Mouse (Mus musculus) splenic B cell, adult 2 months (primary cell): Measurements from ENCODE around the gene Nrip1.

Experiments
- DNase-seq: peaks from one replicate; pipeline ENCODE4 v3.0.0-alpha.2; 2011; ENCODE audit warnings: low read depth, low spot score
- H3K27me3 ChIP-seq: 2 replicates; pipeline ENCODE4 v1.6.1; 2012; ENCODE audit warnings: mild to moderate bottlenecking, low read length, moderate library complexity, mixed read lengths; ENCODE audit not compliant: control insufficient read depth, poor library complexity, insufficient read depth, severe bottlenecking
- H3K36me3 ChIP-seq: 2 replicates; pipeline ENCODE4 v1.6.1; 2012; ENCODE audit warnings: mild to moderate bottlenecking, low read length, moderate library complexity, mixed read lengths; ENCODE audit not compliant: control insufficient read depth, poor library complexity, insufficient read depth, severe bottlenecking

Gene Nrip1

DNA sequence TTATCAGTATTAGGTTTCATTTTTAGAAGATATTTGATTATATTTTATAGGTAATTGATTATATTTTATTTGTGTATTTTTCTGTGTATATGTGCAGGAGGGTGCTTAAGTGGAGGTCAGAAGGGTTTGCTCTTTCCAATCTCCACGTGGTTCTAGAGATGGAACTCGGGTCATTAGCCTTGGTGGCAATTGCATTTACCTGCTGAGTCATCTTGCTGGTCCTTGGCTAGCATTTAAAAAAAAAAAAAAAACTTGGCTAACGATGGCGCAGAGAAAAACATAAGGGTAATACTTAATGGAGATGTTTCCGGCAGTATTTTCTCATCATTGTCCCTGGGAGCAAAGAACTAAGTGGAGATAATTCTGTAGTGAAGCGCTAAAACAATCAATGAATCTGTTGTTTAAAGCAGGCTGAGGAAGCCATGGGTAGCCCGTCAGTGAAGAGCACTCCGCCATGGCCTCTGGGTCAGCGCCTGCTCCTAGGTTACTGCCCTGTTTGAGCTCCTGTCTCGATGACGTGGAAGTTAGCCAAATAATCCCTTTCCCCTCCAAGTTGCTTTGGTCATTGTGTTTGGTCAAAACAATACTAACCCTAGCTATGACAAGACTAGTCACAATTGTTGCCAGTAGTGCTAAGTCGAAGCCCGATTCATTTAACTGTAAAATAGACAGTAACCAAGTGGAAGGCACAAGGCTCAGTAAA lies 25.8 kb downstream of the Nrip1 start:
- Histone ChIP-seq H3K36me3 (no peaks in the 10 kb centered on the region; the same call in 1 of the 2 replicates), H3K27me3 (no peaks in the 10 kb centered on the region)
- DNase-seq = no peak

DNA sequence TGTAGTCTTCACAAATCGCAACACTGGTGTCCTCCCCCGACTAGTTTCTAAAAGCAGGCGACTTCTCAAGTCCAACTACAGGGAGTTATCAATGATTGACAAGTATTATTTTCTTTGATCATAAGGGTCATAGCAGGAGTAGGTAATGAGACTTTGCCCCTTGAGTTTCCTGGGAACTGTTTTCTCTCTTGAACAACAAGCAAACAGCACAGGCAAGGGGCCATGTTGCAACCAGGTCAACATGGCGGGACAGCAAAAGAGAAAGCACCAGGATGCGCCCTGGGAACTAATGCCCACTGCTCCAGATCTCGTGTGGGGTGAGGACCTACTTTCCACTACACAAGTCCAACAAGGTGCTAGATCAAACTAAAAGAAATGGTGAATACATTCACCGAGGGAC lies 27.3 kb downstream of the Nrip1 start:
- H3K27me3 ChIP-seq = no peaks in the 10 kb centered on the region
- no peak for DNase-seq

DNA sequence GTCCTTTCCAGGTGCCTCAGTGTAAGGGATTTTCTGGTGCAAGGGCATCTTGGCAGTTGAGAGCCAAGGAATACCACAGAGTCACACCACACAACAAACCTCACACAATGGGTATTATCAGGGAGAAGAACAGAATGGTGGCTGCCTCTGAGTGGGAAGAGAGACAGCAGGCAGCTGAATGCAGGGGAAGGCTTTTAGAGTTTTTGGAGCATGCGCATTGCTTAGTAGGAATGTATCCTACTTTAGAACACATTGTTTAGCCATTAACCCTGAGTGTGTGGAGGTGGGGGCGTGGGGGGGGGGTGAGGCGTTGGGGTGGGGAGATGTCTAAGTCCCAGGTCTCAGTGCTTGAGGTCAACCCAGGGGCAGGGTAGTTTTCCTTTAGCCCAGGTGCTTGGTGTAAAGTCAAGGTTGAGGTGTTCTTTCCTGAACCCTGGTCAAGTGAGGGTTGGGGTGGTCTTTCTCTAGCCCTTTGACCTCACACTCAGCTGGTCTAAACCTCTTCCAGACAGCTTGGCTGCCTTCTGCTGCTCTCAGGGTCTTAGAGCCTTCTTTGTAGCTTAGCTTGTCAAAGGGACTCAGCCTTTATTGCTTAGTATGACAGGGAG lies 28.8 kb downstream of the Nrip1 start:
- DNase-seq = no peak
- H3K36me3 ChIP-seq = no peaks in the 10 kb centered on the region; the same call in 1 of the 2 replicates
- no peaks in the 10 kb centered on the region for H3K27me3 ChIP-seq

More for the DNA sequence above, 27.3 kb downstream of the Nrip1 start:
- no peaks in the 10 kb centered on the region; the same call in 1 of the 2 replicates for H3K36me3 ChIP-seq

DNA sequence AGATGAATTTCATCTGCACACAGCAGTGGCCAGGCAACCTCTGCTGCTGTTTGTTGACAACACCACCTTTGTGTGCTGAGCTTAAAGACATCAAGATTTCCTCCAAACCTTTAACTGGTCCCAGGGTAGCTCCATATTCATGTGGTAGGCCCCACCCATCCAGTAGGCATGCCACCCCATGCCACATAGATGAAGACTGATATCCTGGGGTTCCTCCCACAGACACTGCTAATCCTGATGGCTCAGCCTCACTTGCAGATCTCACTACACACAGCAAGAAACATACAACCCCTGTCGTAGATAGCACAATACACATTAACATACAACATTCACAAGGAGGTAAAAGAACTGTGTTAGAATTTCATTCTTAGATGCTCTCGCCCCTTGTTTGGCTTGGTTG lies 29.6 kb downstream of the Nrip1 start:
- DNase-seq = no peak
- H3K36me3 ChIP-seq = no peaks in the 10 kb centered on the region; the same call in 1 of the 2 replicates
- no peaks in the 10 kb centered on the region for H3K27me3 ChIP-seq

DNA sequence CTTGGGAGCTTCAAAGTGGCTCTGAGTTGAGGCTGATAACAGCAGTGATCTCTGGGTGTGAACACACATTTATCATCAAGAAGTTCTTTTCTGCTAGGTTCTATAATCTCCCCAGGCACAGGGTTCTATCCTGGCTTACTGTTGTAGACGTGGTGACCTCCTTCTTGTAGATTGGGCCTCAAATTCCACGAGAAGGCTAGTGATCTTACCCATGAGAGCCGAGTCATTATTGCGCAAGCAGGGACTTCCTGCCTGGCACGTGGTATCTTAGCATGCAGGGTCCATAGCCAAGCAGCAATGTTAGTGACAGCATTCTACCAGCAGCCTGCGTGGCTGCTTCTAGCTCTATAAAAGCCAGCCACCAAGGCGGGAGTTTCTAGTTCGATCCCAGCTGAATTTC lies 32.0 kb downstream of the Nrip1 start:
- no peaks in the 10 kb centered on the region; the same call in 1 of the 2 replicates for H3K36me3 ChIP-seq
- H3K27me3 ChIP-seq = no peaks in the 10 kb centered on the region
- no peak for DNase-seq

DNA sequence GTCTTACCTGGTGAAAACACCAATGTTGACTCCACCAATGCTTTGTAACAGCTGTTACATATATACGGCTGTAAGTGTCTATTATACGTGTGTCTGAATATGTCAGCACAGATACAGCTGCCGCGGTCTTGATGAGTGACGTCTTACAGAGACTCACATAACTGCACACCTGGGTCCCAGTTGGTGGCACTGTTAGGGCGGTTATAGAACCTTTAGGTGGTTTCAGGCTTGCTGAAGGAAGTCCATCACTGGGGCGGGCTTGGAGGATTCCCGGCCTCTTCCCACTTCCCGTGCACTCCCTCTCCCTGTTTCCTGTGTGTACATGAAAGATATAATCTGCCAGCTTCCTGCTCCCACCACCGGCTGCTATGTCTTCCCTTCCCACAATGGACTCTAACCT lies 34.4 kb downstream of the Nrip1 start:
- H3K36me3 ChIP-seq = no peaks in the 10 kb centered on the region; the same call in 1 of the 2 replicates
- no peak for DNase-seq
- H3K27me3 ChIP-seq = no peaks in the 10 kb centered on the region

DNA sequence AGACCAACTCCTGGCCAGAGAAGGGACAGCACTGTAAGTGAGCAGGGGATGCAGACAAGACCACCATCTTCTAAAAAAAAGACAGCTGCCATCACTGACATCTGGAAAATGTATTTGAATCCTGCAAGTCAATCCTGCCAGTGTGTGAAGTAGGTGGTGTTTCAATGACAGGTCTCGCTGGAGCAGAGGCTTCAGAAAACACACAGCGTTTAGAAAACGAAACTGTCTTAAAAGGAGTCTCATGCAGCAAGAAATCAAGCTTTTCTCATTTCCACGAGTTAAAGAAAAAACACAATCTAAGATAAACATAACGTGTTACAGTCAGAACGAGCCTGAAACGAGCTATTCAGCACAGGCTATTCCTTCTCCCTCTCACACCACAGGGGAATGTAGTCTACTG lies 36.3 kb downstream of the Nrip1 start:
- H3K36me3 ChIP-seq = no peaks in the 10 kb centered on the region; the same call in 1 of the 2 replicates
- no peak for DNase-seq

DNA sequence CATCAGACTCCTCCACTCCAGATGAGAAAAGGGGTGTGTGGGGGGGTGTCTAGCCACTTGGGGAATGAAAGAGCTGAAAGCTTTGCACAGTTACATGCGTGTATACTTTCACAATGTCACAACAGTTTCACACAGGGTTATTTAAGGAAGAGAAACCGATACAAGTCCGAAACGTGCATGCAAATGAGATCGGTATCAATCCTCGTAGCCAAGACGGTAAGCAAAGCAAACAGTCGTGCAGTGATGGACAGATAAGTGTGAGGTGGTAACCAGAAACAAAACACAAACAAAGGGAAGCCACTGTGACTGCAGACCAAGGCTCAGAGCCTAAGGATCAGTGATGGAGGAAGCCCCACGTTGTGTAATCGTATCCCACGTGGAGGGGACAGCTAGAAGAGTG lies 36.7 kb downstream of the Nrip1 start:
- peak; percentile 70 for DNase-seq
- H3K27me3 ChIP-seq = no peaks in the 10 kb centered on the region
- H3K36me3 ChIP-seq = no peaks in the 10 kb centered on the region; the same call in 1 of the 2 replicates

More for the DNA sequence above, 36.3 kb downstream of the Nrip1 start:
- no peaks in the 10 kb centered on the region for H3K27me3 ChIP-seq

DNA sequence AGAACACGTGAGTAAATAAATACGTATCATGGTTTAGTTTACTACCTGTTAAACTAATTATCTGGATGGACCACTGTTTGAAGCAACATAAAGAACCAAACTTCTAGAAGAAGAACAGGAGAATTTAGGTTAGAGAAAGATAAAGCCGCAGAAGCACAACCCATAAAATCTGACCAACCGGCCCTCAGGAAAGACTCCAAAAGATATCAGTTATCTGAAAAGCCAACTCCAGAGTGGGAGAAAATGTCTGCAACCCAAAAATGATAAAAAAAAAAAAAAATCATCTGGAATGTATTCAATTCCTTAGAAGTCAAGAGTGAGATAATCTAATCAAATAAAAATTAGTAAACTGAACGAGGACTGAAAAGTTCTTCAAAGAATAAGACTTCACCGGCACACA lies 37.7 kb downstream of the Nrip1 start:
- H3K36me3 ChIP-seq = no peaks in the 10 kb centered on the region; the same call in 1 of the 2 replicates
- no peaks in the 10 kb centered on the region for H3K27me3 ChIP-seq
- DNase-seq = no peak

DNA sequence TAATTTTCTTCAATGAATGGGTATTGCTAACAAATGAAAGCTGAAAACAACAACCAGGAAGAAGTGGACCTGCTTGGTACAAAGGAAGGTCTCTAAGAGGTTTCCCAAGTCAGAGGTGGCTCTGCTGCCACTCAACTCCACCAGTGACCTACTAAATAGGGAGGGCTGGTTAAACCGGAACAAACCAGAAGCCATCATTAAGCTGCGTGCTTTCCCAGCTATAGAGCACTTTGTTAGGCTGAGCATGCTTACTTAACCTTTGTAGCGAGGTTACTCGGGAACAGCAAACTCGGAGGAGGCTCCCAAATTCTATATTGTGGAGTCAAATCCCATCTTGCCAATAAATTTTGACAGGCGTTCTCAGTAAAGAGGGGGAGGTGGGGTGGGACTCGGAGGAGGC lies 41.5 kb downstream of the Nrip1 start:
- H3K36me3 ChIP-seq = no peaks in the 10 kb centered on the region
- no peaks in the 10 kb centered on the region for H3K27me3 ChIP-seq
- DNase-seq = no peak

DNA sequence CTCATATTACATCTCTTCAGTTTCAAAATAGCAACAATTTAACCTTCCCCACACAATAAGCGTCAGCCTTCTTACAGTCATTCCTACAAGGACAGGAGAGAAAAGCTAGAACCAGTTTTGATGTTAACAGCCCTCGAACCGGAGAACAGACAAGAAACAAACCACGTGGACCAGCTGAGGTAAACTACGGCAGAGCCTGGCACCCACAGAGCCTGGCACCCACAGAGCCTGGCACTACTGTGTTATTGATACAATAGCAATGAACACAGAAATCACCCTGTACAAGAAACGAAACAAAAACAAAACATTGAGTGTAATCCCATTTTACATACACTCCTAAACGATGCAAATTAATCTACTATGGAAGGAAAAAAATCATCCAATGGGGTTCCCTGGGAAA lies 42.4 kb downstream of the Nrip1 start:
- no peak for DNase-seq
- Histone ChIP-seq H3K27me3 (no peaks in the 10 kb centered on the region), H3K36me3 (no peaks in the 10 kb centered on the region)

DNA sequence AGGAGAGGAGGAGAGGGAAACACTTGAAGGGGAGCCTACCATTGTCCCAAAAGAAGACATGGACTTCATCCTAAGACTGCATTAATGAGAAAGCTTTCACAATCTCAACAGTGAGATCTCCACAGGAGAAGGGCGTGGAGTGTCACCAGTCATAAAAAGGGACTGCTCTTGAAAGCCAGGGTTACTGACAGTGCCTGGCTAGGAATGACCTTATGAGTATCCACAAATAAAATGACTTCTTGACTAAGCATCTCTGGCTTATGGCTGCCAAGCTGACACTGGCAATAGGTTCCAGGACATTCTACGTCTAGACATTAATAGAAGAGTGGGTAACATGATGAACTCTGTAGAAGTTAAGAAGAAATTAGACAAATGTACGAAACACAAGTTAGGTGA lies 48.3 kb downstream of the Nrip1 start:
- H3K27me3 ChIP-seq = no peaks in the 10 kb centered on the region
- DNase-seq = no peak
- no peaks in the 10 kb centered on the region for H3K36me3 ChIP-seq

DNA sequence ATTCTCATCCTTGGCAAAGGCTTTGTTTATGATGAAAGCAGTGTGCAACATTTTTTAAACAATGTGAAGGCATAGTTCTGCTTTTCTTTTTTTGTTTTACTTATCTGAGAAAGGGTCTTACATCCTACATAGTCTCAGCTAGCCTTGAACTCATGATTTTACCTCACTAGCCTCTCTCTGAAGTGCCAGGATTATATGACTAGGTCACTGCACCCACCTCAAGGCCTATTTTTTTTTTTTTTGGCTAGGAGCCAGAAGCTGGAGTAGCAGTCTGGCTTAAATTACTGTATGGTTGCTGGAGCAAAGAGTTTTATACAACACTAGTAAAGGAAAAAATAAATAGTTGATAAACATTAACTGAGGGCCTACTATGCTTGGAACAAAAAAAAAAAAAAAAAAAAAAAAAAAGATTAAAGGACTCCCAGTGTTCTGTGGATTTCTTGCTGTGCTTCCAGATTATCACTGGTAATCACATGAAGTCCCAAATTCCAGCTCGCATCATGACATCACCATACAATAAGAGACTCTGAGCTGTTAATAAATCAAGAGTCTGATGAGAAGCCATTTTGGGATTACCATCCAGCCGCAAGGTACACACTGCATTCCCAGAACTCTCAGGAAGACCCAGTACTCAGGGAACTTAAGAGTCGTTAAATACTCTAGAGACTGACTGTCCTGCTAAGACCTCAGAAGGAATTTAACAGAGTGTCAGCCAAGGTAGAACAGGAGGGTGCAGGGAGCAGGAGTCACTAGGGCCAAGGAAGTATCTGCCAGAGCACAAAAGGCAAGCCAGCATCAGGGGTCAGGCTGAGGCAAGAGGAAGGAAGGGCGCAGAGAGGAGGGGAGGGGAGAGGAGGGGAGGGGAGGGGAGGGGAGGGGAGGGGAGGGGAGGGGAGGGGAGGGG lies 49.0 kb downstream of the Nrip1 start:
- DNase-seq = no peak
- Histone ChIP-seq H3K27me3 (no peaks in the 10 kb centered on the region), H3K36me3 (no peaks in the 10 kb centered on the region)

DNA sequence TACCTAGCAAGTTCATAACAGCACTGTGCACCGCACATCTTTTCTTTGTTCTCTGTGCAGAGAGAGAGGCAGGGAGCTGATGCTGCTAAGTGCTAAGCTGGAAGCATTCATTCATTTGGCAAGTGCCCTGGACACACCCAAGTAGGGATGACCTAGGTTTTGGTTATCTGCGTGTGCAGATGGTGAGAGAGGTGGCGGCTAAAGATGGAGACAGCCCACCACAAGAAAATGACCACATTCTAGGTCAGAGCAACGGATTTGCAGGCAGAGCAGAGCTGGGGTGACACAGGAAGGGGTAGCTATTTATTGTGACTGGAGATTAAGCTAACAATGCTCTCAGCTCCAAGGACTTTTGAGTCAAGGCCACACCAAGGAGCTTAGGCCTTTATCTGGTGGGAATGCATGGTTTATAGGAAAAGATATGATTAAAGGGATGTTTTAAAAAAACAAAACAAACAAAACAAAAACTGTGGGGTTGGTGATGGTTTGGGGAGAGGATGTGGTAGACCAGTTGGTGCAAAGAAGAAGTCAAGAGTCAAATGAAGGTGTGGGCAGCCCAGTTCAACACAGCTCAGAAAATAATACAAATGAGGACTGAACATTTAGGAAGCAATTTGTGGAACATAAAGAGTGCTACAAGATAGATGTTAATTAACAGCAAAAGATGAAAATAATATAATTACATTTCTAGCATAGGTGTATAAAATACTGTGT lies 49.9 kb downstream of the Nrip1 start:
- Histone ChIP-seq H3K36me3 (no peaks in the 10 kb centered on the region), H3K27me3 (no peaks in the 10 kb centered on the region)
- DNase-seq = no peak
